19 mouse cellular contexts compared by ENCODE assay signal in the genomic region with DNA sequence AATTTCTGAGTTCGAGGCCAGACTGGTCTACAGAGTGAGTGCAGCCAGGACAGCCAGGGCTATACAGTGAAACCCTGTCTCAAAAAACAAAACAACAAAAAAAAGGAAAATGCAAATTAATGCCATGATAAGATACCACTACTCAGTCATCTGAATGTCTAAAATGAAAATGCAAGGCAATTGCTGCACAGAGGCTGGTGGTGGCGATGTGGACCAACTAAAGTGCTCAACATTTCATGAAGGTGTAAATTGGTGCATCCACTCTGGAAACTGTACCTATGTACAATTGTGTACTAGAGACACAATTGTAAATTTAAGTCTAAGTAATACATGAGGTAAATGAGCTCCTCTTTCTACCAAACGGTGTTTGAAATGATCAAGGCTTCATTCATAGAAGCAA. TPM values are rescaled to one million over a fixed set of nuclear protein-coding genes. Genes with fewer than 3 reads are reported as not detected.
DNase-seq lines count a peak whose midpoint lies in the region; ATAC-seq and TF ChIP-seq lines count a peak whose summit lies in the region.
"Had no signal": no experiment of that assay in that cellular context is flagged by ENCODE, and none has a peak within 500 bp of the region (broad histone marks: within the 10 kb centered on the region; RNA-seq: fewer than 3 reads in every experiment).

No protein-coding gene starts in this region.

- no peaks in the 10 kb centered on the region for H3K79me2 ChIP-seq in CH12.LX (replicated peaks; ENCODE audit: control insufficient read depth, extremely low read depth, insufficient read depth, poor library complexity, severe bottlenecking)

- H3K27me3 ChIP-seq in heart, postnatal 0 days (ENCODE audit: control insufficient read depth, insufficient read depth, low read length): no peaks in the 10 kb centered on the region
- H3K27me3 ChIP-seq in CH12.LX (replicated peaks): no peaks in the 10 kb centered on the region
- H3K27me3 ChIP-seq in stomach, postnatal 0 days (ENCODE audit: control insufficient read depth, insufficient read depth, low read length): no peaks in the 10 kb centered on the region
- H3K27me3 ChIP-seq: embryonic facial prominence, embryonic 12.5 days; heart, embryonic 12.5 days; hindbrain, embryonic 12.5 days had no signal

- no peak overlapping the region for H3K9ac ChIP-seq in heart, postnatal 0 days (replicated peaks; ENCODE audit: low read depth, low read length)
- H3K9ac ChIP-seq in CH12.LX (ENCODE audit: insufficient read depth, low read depth): no peak overlapping the region
- H3K9ac ChIP-seq in stomach, postnatal 0 days (ENCODE audit: low read length): no peak overlapping the region
- H3K9ac ChIP-seq: embryonic facial prominence, embryonic 12.5 days; heart, embryonic 12.5 days; hindbrain, embryonic 12.5 days had no signal

- ATAC-seq in heart, postnatal 0 days (ENCODE audit: insufficient read depth, low read depth): no peak
- no peak for ATAC-seq in stomach, postnatal 0 days (ENCODE audit: low FRiP score, low TSS enrichment)
- ATAC-seq: forebrain, embryonic 16.5 days had no signal

- no peak for TF ChIP-seq POLR2A in CH12.LX (IDR thresholded peaks at IDR 0.05; ENCODE audit: low read depth, low read length)

- no peak overlapping the region for H3K4me2 ChIP-seq in heart, postnatal 0 days (ENCODE audit: low read depth, low read length)
- no peak overlapping the region for H3K4me2 ChIP-seq in CH12.LX (ENCODE audit: insufficient read depth, low read depth, poor library complexity, severe bottlenecking)
- no peak overlapping the region for H3K4me2 ChIP-seq in stomach, postnatal 0 days (replicated peaks; ENCODE audit: low read depth)
- H3K4me2 ChIP-seq: embryonic facial prominence, embryonic 12.5 days; heart, embryonic 12.5 days; hindbrain, embryonic 12.5 days had no signal

- peak; percentile 14; the same call in 1 of the 2 replicates for TF ChIP-seq CTCF in heart, postnatal 0 days (IDR thresholded peaks at IDR 0.05; ENCODE audit: low read depth)
- TF ChIP-seq CTCF in left cerebral cortex, adult 2 months (IDR thresholded peaks at IDR 0.05): peak; percentile 35
- peak in 1 of 2 experiments; percentile 49; a peak in 2 of 4 replicates for TF ChIP-seq CTCF in CH12.LX (conservative IDR thresholded peaks at IDR 0.05 in 1 of 2, IDR thresholded peaks at IDR 0.05 in 1 of 2; ENCODE audit: low read depth in 2 of 2, low read length in 2 of 2)
- TF ChIP-seq CTCF in stomach, postnatal 0 days (IDR thresholded peaks at IDR 0.05; ENCODE audit: low read depth): peak; percentile 32; the same call in 1 of the 2 replicates

- TF ChIP-seq RAD21 in CH12.LX (IDR thresholded peaks at IDR 0.05; ENCODE audit: low read depth, low read length): peak; percentile 51

- DNase-seq in heart, postnatal 0 days (ENCODE audit: low spot score): no peak
- no peak for DNase-seq in heart, postnatal 4 days
- no peak for DNase-seq in left cerebral cortex, adult 2 months (ENCODE audit: extremely low spot score in 1 of 2, low spot score in 2 of 2)
- no peak for DNase-seq in left cerebral cortex, postnatal 10 days (ENCODE audit: extremely low spot score in 1 of 2, low spot score in 2 of 2)
- no peak for DNase-seq in CH12.LX (ENCODE audit: extremely low read depth)
- DNase-seq in stomach, postnatal 0 days (ENCODE audit: low spot score): no peak
- DNase-seq in frontal cortex, adult 2 months (ENCODE audit: extremely low spot score in 1 of 2, low spot score in 1 of 2): no peak
- DNase-seq: adrenal gland, adult 8-10 months; adrenal gland, postnatal 36 days; cerebellum, adult 11 months; cerebellum, adult 8-10 months; cerebellum, postnatal 14 days; gastrocnemius, adult 2 months; gastrocnemius, postnatal 25 days; heart, postnatal 36 days had no signal

- 85% methylated on average over 3 of the region's 3 CpGs for WGBS in heart, postnatal 0 days
- whole genome bisulfite sequencing in stomach, postnatal 0 days: 92% methylated on average over 3 of the region's 3 CpGs

- H3K27ac ChIP-seq in heart, postnatal 0 days (ENCODE audit: low read depth): no peak overlapping the region
- H3K27ac ChIP-seq in left cerebral cortex, adult 2 months: no peak overlapping the region
- H3K27ac ChIP-seq in CH12.LX (ENCODE audit: insufficient read depth, low read depth): no peak overlapping the region
- H3K27ac ChIP-seq in stomach, postnatal 0 days (replicated peaks): no peak overlapping the region
- H3K27ac ChIP-seq: embryonic facial prominence, embryonic 12.5 days; gastrocnemius, adult 2 months; hindbrain, embryonic 12.5 days had no signal

- no peaks in the 10 kb centered on the region for H3K9me3 ChIP-seq in heart, postnatal 0 days (replicated peaks; ENCODE audit: control insufficient read depth, low read length)
- no peaks in the 10 kb centered on the region for H3K9me3 ChIP-seq in CH12.LX (replicated peaks; ENCODE audit: low read length)
- no peaks in the 10 kb centered on the region for H3K9me3 ChIP-seq in stomach, postnatal 0 days (ENCODE audit: control insufficient read depth, low read length)
- H3K9me3 ChIP-seq: embryonic facial prominence, embryonic 12.5 days; heart, embryonic 12.5 days; hindbrain, embryonic 12.5 days had no signal

- TF ChIP-seq EP300 in heart, postnatal 0 days (IDR thresholded peaks at IDR 0.05; ENCODE audit: low read depth): no peak
- no peak for TF ChIP-seq EP300 in CH12.LX (IDR thresholded peaks at IDR 0.05; ENCODE audit: low read length)
- no peak for TF ChIP-seq EP300 in stomach, postnatal 0 days (optimal IDR thresholded peaks at IDR 0.05)

- H3K4me3 ChIP-seq in heart, postnatal 0 days (ENCODE audit: low read depth, low read length): no peak overlapping the region
- no peak overlapping the region for H3K4me3 ChIP-seq in left cerebral cortex, adult 2 months
- no peak overlapping the region for H3K4me3 ChIP-seq in CH12.LX (replicated peaks in 1 of 3; ENCODE audit: low read depth in 2 of 3, low read length in 2 of 3, poor library complexity in 1 of 3)
- no peak overlapping the region for H3K4me3 ChIP-seq in stomach, postnatal 0 days (ENCODE audit: low read depth, low read length)
- H3K4me3 ChIP-seq: embryonic facial prominence, embryonic 12.5 days; gastrocnemius, adult 2 months; heart, embryonic 12.5 days; hindbrain, embryonic 12.5 days had no signal

- H3K36me3 ChIP-seq in heart, postnatal 0 days (replicated peaks; ENCODE audit: control insufficient read depth, insufficient read depth, low read length): no peaks in the 10 kb centered on the region
- H3K36me3 ChIP-seq in CH12.LX (replicated peaks in 1 of 2; ENCODE audit: control insufficient read depth in 1 of 2, insufficient read depth in 1 of 2, low read length in 1 of 2): peaks cover 0 to 3% of the 10 kb centered on the region in 2 experiments
- H3K36me3 ChIP-seq in stomach, postnatal 0 days (ENCODE audit: control insufficient read depth, insufficient read depth, low read length): no peaks in the 10 kb centered on the region
- H3K36me3 ChIP-seq: embryonic facial prominence, embryonic 12.5 days; heart, embryonic 12.5 days; hindbrain, embryonic 12.5 days had no signal

- dilution Hi-C loops in CH12.LX (cut with MboI; ENCODE audit: extremely low pct_ligation_motif_present, extremely low pct_unique_long_range_greater_than_20kb, low sequenced_read_pairs): no loop called here

- in situ Hi-C loops in CH12.LX (cut with MboI; ENCODE audit: low pct_ligation_motif_present, low pct_unique_long_range_greater_than_20kb, low sequenced_read_pairs): loop anchor here (10.0 kb wide), 1 partner anchor 69 kb away; no protein-coding TSS in a partner anchor

- no peaks in the 10 kb centered on the region for H3K4me1 ChIP-seq in heart, postnatal 0 days (ENCODE audit: control insufficient read depth, insufficient read depth)
- peaks cover 0 to 19% of the 10 kb centered on the region in 2 experiments; a peak in 1 of 4 replicates for H3K4me1 ChIP-seq in CH12.LX (ENCODE audit: control insufficient read depth in 1 of 2, insufficient read depth in 2 of 2)
- no peaks in the 10 kb centered on the region for H3K4me1 ChIP-seq in stomach, postnatal 0 days (replicated peaks; ENCODE audit: control insufficient read depth, insufficient read depth)
- H3K4me1 ChIP-seq: embryonic facial prominence, embryonic 12.5 days; heart, embryonic 12.5 days; hindbrain, embryonic 12.5 days had no signal

- intact Hi-C loops in left cerebral cortex, adult 2 months (cut with DNase I): loop anchor here (1.0 kb wide), 1 partner anchor 65 kb away; no protein-coding TSS in a partner anchor
- intact Hi-C loops in left cerebral cortex, postnatal 10 days (cut with DNase I): loop anchor here (5.0 kb wide), 1 partner anchor 66 kb away; no protein-coding TSS in a partner anchor

TF ChIP-seq in CH12.LX, 34 proteins besides CTCF, POLR2A, EP300 and RAD21:
- TF ChIP-seq JUN (IDR thresholded peaks at IDR 0.05; ENCODE audit: insufficient read depth, low read depth, low read length) (no peak), SMC3 (IDR thresholded peaks at IDR 0.05; ENCODE audit: low read depth, low read length) (peak; percentile 33), TCF12 (IDR thresholded peaks at IDR 0.05; ENCODE audit: low read depth, low read length) (0 out of 2 replicates have a peak, but pooled peaks have one; percentile 5)

RNA-seq across cellular contexts. Expression of gene Invs, which starts 36.5 kb away (rescaled TPM):
- total RNA-seq in heart, postnatal 0 days (2014; rRNA removed; ENCODE audit: low replicate concordance): 4.3 and 4.4 TPM in 2 replicates
- polyA plus RNA-seq in heart, postnatal 0 days (2015; fragmentation: Nextera tagmentation; extraction: Ambion mirVana): 1.6 and 2.1 TPM in 2 replicates
- total RNA-seq in heart, postnatal 4 days (2021): 1 to 10 TPM; 3.0 to 3.5 TPM
- 10 to 100 TPM; 12.7 to 13.3 TPM for total RNA-seq in left cerebral cortex, adult 2 months (2021)
- 1 to 10 TPM; 9.3 to 9.6 TPM for total RNA-seq in left cerebral cortex, postnatal 10 days (2021)
- total RNA-seq in CH12.LX (2012; rRNA removed): 6.4 and 6.9 TPM in 2 replicates
- 4.2 and 5.7 TPM in 2 replicates for total RNA-seq in CH12.LX (2014; rRNA removed)
- polyA plus RNA-seq in CH12.LX (2012; ENCODE audit: insufficient read length, low read depth): 4.8 and 5.1 TPM in 2 replicates
- polyA plus RNA-seq in stomach, postnatal 0 days (2015; fragmentation: Nextera tagmentation; extraction: Ambion mirVana): 2.2 and 2.6 TPM in 2 replicates
- polyA plus RNA-seq in frontal cortex, adult 2 months (2012; rRNA removed): 9.6 and 10.9 TPM in 2 replicates

RNA-seq across cellular contexts. Expression of gene Erp44, which starts 36.7 kb away (rescaled TPM):
- total RNA-seq in heart, postnatal 0 days (2014; rRNA removed; ENCODE audit: low replicate concordance): 14.1 and 14.3 TPM in 2 replicates
- 40.9 and 45.8 TPM in 2 replicates for polyA plus RNA-seq in heart, postnatal 0 days (2015; fragmentation: Nextera tagmentation; extraction: Ambion mirVana)
- total RNA-seq in heart, postnatal 4 days (2021): 10 to 100 TPM; 28.1 to 30.3 TPM
- 10 to 100 TPM; 33.7 to 38.3 TPM for total RNA-seq in left cerebral cortex, adult 2 months (2021)
- total RNA-seq in left cerebral cortex, postnatal 10 days (2021): 10 to 100 TPM; 34.9 to 37.0 TPM
- 59.2 and 60.4 TPM in 2 replicates for total RNA-seq in CH12.LX (2012; rRNA removed)
- total RNA-seq in CH12.LX (2014; rRNA removed): 201 and 203 TPM in 2 replicates
- 85.3 and 99.7 TPM in 2 replicates for polyA plus RNA-seq in CH12.LX (2012; ENCODE audit: insufficient read length, low read depth)
- 118 and 121 TPM in 2 replicates for polyA plus RNA-seq in stomach, postnatal 0 days (2015; fragmentation: Nextera tagmentation; extraction: Ambion mirVana)
- 25.5 and 26.3 TPM in 2 replicates for polyA plus RNA-seq in frontal cortex, adult 2 months (2012; rRNA removed)
